Comparison of ENCODE assay signal across 8 mouse cellular contexts in the genomic region with DNA sequence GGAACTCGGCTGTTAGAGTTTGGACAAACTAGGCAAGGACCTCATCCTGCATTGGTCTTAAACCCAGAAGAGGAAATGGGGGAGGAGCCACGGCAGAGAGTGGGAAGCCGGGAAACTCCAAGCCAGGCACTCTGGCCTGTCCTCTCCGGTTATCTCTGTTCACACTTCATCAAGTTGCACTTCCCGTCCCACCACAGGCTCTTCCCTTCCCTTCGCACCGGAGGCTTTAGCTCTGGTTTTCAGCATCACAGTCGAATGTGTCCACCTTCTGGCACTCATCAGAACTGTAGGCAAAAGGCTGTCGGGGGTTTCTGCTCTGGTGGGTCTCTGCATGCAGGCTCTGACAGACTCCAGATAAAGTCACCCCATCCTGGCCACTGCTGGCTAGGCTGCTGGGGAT. TPM values are rescaled to one million over a fixed set of nuclear protein-coding genes. Genes with fewer than 3 reads are reported as not detected.
DNase-seq lines count a peak whose midpoint lies in the region; ATAC-seq and TF ChIP-seq lines count a peak whose summit lies in the region.

No protein-coding gene starts in this region.

- no peak overlapping the region for H3K4me3 ChIP-seq in forebrain, embryonic 14.5 days (ENCODE audit: low read depth, low read length)
- no peak overlapping the region for H3K4me3 ChIP-seq in forebrain, embryonic 16.5 days (replicated peaks; ENCODE audit: low read length)
- H3K4me3 ChIP-seq in limb, embryonic 14.5 days (replicated peaks; ENCODE audit: low read length) = no peak overlapping the region
- H3K4me3 ChIP-seq in stomach, embryonic 16.5 days (replicated peaks; ENCODE audit: low read length) = no peak overlapping the region
- no peak overlapping the region for H3K4me3 ChIP-seq in forebrain, embryonic 12.5 days (replicated peaks)

- H3K27ac ChIP-seq in forebrain, embryonic 14.5 days (ENCODE audit: low read depth, low read length) = no peak overlapping the region
- H3K27ac ChIP-seq in forebrain, embryonic 16.5 days (ENCODE audit: low read length) = no peak overlapping the region
- H3K27ac ChIP-seq in limb, embryonic 14.5 days (replicated peaks; ENCODE audit: low read depth, low read length) = no peak overlapping the region
- H3K27ac ChIP-seq in stomach, embryonic 16.5 days (ENCODE audit: low read length) = no peak overlapping the region
- no peak overlapping the region for H3K27ac ChIP-seq in forebrain, embryonic 12.5 days

- no peak overlapping the region for H3K4me2 ChIP-seq in forebrain, embryonic 14.5 days (ENCODE audit: low read length)
- H3K4me2 ChIP-seq in forebrain, embryonic 16.5 days (ENCODE audit: low read length) = no peak overlapping the region
- H3K4me2 ChIP-seq in limb, embryonic 14.5 days (replicated peaks; ENCODE audit: low read depth, low read length, severe bottlenecking) = 0 out of 2 replicates have a peak overlapping the region, but pooled peaks have one; percentile 18
- H3K4me2 ChIP-seq in stomach, embryonic 16.5 days (ENCODE audit: low read depth, low read length) = no peak overlapping the region
- H3K4me2 ChIP-seq in forebrain, embryonic 12.5 days = no peak overlapping the region

- H3K27me3 ChIP-seq in forebrain, embryonic 14.5 days (replicated peaks; ENCODE audit: control insufficient read depth, insufficient read depth, low read length) = no peaks in the 10 kb centered on the region
- no peaks in the 10 kb centered on the region for H3K27me3 ChIP-seq in forebrain, embryonic 16.5 days (replicated peaks; ENCODE audit: control insufficient read depth, insufficient read depth, low read length)
- no peaks in the 10 kb centered on the region for H3K27me3 ChIP-seq in limb, embryonic 14.5 days (ENCODE audit: control insufficient read depth, insufficient read depth, low read length)
- no peaks in the 10 kb centered on the region for H3K27me3 ChIP-seq in stomach, embryonic 16.5 days (ENCODE audit: control insufficient read depth, insufficient read depth, low read length)
- H3K27me3 ChIP-seq in forebrain, embryonic 12.5 days = peaks cover 25% of the 10 kb centered on the region

- 0 out of 2 replicates have a peak, but pooled peaks cover 3% of the 10 kb centered on the region for H3K36me3 ChIP-seq in forebrain, embryonic 14.5 days (ENCODE audit: control insufficient read depth, insufficient read depth, low read length)
- H3K36me3 ChIP-seq in forebrain, embryonic 16.5 days (ENCODE audit: control insufficient read depth, insufficient read depth) = peaks cover 5% of the 10 kb centered on the region; the same call in 1 of the 2 replicates
- H3K36me3 ChIP-seq in limb, embryonic 14.5 days (ENCODE audit: control insufficient read depth, insufficient read depth, low read length) = no peaks in the 10 kb centered on the region; the same call in 1 of the 2 replicates
- no peaks in the 10 kb centered on the region for H3K36me3 ChIP-seq in stomach, embryonic 16.5 days (ENCODE audit: control insufficient read depth, insufficient read depth, low read length)
- H3K36me3 ChIP-seq in forebrain, embryonic 12.5 days (replicated peaks) = no peaks in the 10 kb centered on the region

- ATAC-seq in forebrain, embryonic 14.5 days = no peak
- ATAC-seq in forebrain, embryonic 16.5 days = no peak
- peak; percentile 57 for ATAC-seq in granulocyte monocyte progenitor cell, adult 5-6 weeks (replicated peaks; ENCODE audit: poor library complexity, severe bottlenecking)
- peak; percentile 35; the same call in 1 of the 2 replicates for ATAC-seq in limb, embryonic 14.5 days (ENCODE audit: low FRiP score, low read depth)
- peak; percentile 34; the same call in 1 of the 2 replicates for ATAC-seq in stomach, embryonic 16.5 days (ENCODE audit: insufficient read depth, low FRiP score)
- no peak for ATAC-seq in forebrain, embryonic 12.5 days (ENCODE audit: low FRiP score)

- H3K4me1 ChIP-seq in forebrain, embryonic 14.5 days (ENCODE audit: control insufficient read depth, insufficient read depth, low read length) = peaks cover 2% of the 10 kb centered on the region
- H3K4me1 ChIP-seq in forebrain, embryonic 16.5 days (replicated peaks; ENCODE audit: control insufficient read depth, insufficient read depth, low read length) = peaks cover 7% of the 10 kb centered on the region
- H3K4me1 ChIP-seq in limb, embryonic 14.5 days (ENCODE audit: control insufficient read depth, insufficient read depth, low read length) = peaks cover 4% of the 10 kb centered on the region
- peaks cover 5% of the 10 kb centered on the region; the same call in 1 of the 2 replicates for H3K4me1 ChIP-seq in stomach, embryonic 16.5 days (ENCODE audit: control insufficient read depth, insufficient read depth, low read length)
- peaks cover 14% of the 10 kb centered on the region for H3K4me1 ChIP-seq in forebrain, embryonic 12.5 days

- whole genome bisulfite sequencing in forebrain, embryonic 14.5 days = 23% methylated on average over 9 of the region's 9 CpGs
- WGBS in forebrain, embryonic 16.5 days = 23% methylated on average over 9 of the region's 9 CpGs
- WGBS in limb, embryonic 14.5 days = 8% methylated on average over 9 of the region's 9 CpGs
- WGBS in stomach, embryonic 16.5 days = 11% methylated on average over 9 of the region's 9 CpGs
- 20% methylated on average over 9 of the region's 9 CpGs for WGBS in forebrain, embryonic 12.5 days

- peak; percentile 58 for DNase-seq in forebrain, embryonic 14.5 days (ENCODE audit: low spot score)
- DNase-seq in 416B (ENCODE audit: low read depth) = peak; percentile 84
- peak; percentile 60 for DNase-seq in limb, embryonic 14.5 days (ENCODE audit: low spot score)
- DNase-seq in frontal cortex, adult 2 months (ENCODE audit: extremely low spot score in 1 of 2, low spot score in 1 of 2) = no peak

- no peak overlapping the region for H3K9ac ChIP-seq in forebrain, embryonic 14.5 days (ENCODE audit: low read length)
- H3K9ac ChIP-seq in forebrain, embryonic 16.5 days (replicated peaks; ENCODE audit: low read depth, low read length) = no peak overlapping the region
- H3K9ac ChIP-seq in limb, embryonic 14.5 days (ENCODE audit: low read depth, low read length, severe bottlenecking) = no peak overlapping the region
- no peak overlapping the region for H3K9ac ChIP-seq in stomach, embryonic 16.5 days (ENCODE audit: low read length)
- H3K9ac ChIP-seq in forebrain, embryonic 12.5 days = no peak overlapping the region

- no peaks in the 10 kb centered on the region for H3K9me3 ChIP-seq in forebrain, embryonic 14.5 days (replicated peaks; ENCODE audit: control insufficient read depth, low read length)
- H3K9me3 ChIP-seq in forebrain, embryonic 16.5 days (ENCODE audit: control insufficient read depth, low read length) = no peaks in the 10 kb centered on the region
- H3K9me3 ChIP-seq in limb, embryonic 14.5 days (ENCODE audit: control insufficient read depth, low read length) = no peaks in the 10 kb centered on the region
- no peaks in the 10 kb centered on the region for H3K9me3 ChIP-seq in stomach, embryonic 16.5 days (replicated peaks; ENCODE audit: control insufficient read depth, low read length)
- H3K9me3 ChIP-seq in forebrain, embryonic 12.5 days = no peaks in the 10 kb centered on the region

- TF ChIP-seq POLR2A in limb, embryonic 14.5 days (IDR thresholded peaks at IDR 0.05; ENCODE audit: borderline replicate concordance, extremely low read depth, insufficient read depth, insufficient read length) = no peak

RNA-seq across cellular contexts. Expression of gene A3galt2, which starts 48.5 kb away (rescaled TPM):
- polyA plus RNA-seq in forebrain, embryonic 14.5 days (2014; fragmentation: Nextera tagmentation; extraction: Ambion mirVana) = 0.27 and 0.38 TPM in 2 replicates
- 0.43 and 0.63 TPM in 2 replicates for polyA plus RNA-seq in forebrain, embryonic 16.5 days (2015; fragmentation: Nextera tagmentation; extraction: Ambion mirVana)
- total RNA-seq in granulocyte monocyte progenitor cell, adult 5-6 weeks (2014; fragmentation: Nextera tagmentation) = not detected in 2 replicates
- 0.04 TPM in 1 of 2 replicates, not detected in the other for total RNA-seq in granulocyte monocyte progenitor cell, adult 5-6 weeks (2017)
- polyA plus RNA-seq in limb, embryonic 14.5 days (2012; rRNA removed) = 1.7 and 2.1 TPM in 2 replicates
- 0.15 and 0.39 TPM in 2 replicates for polyA plus RNA-seq in limb, embryonic 14.5 days (2014; fragmentation: Nextera tagmentation; extraction: Ambion mirVana)
- polyA plus RNA-seq in stomach, embryonic 16.5 days (2015; fragmentation: Nextera tagmentation; extraction: Ambion mirVana) = 0.10 TPM in 2 replicates
- 0.38 and 0.57 TPM in 2 replicates for polyA plus RNA-seq in forebrain, embryonic 12.5 days (2016; fragmentation: Nextera tagmentation; extraction: Ambion mirVana)
- 0.90 and 1.0 TPM in 2 replicates for polyA plus RNA-seq in frontal cortex, adult 2 months (2012; rRNA removed)

RNA-seq across cellular contexts. Expression of gene Phc2, which starts 52.1 kb away (rescaled TPM):
- polyA plus RNA-seq in forebrain, embryonic 14.5 days (2014; fragmentation: Nextera tagmentation; extraction: Ambion mirVana) = 33.1 and 35.3 TPM in 2 replicates
- 33.2 and 34.9 TPM in 2 replicates for polyA plus RNA-seq in forebrain, embryonic 16.5 days (2015; fragmentation: Nextera tagmentation; extraction: Ambion mirVana)
- total RNA-seq in granulocyte monocyte progenitor cell, adult 5-6 weeks (2014; fragmentation: Nextera tagmentation) = 33.7 and 47.2 TPM in 2 replicates
- total RNA-seq in granulocyte monocyte progenitor cell, adult 5-6 weeks (2017) = 8.7 and 17.5 TPM in 2 replicates
- polyA plus RNA-seq in limb, embryonic 14.5 days (2012; rRNA removed) = 103 and 120 TPM in 2 replicates
- polyA plus RNA-seq in limb, embryonic 14.5 days (2014; fragmentation: Nextera tagmentation; extraction: Ambion mirVana) = 69.8 and 73.7 TPM in 2 replicates
- polyA plus RNA-seq in stomach, embryonic 16.5 days (2015; fragmentation: Nextera tagmentation; extraction: Ambion mirVana) = 12.7 TPM in 2 replicates
- 56.1 and 148 TPM in 2 replicates for polyA plus RNA-seq in forebrain, embryonic 12.5 days (2016; fragmentation: Nextera tagmentation; extraction: Ambion mirVana)
- polyA plus RNA-seq in frontal cortex, adult 2 months (2012; rRNA removed) = 104 and 110 TPM in 2 replicates

Comparison
In these comparisons a context has a peak if more than half of its experiments do, and no peak if none do; other contexts are left out.
1. ATAC-seq: peak in granulocyte monocyte progenitor cell, adult 5-6 weeks (single experiment), limb, embryonic 14.5 days (single experiment) and stomach, embryonic 16.5 days (single experiment); none in forebrain, embryonic 14.5 days (single experiment), forebrain, embryonic 16.5 days (single experiment) and forebrain, embryonic 12.5 days (single experiment).
2. DNase-seq: peak in forebrain, embryonic 14.5 days (single experiment), 416B (single experiment) and limb, embryonic 14.5 days (single experiment); none in frontal cortex, adult 2 months (0 of 2).